Mouse (Mus musculus) bone marrow, adult 2 months (tissue): ENCODE measurements around the gene Ifna15. TPM values are rescaled to one million over a fixed set of nuclear protein-coding genes. Genes with fewer than 3 reads are reported as not detected.
A peak's percentile ranks its signal among the peaks of the same experiment; 100 is the strongest.

Source experiments
- H3K27ac ChIP-seq: fragments of 200-500 bp; 2 replicates; pipeline ENCODE4 v1.5.1; 2012; ENCODE audit warnings: low read depth, mild to moderate bottlenecking, control low read depth, inconsistent platforms, low read length; ENCODE audit not compliant: control insufficient read depth, poor library complexity, insufficient read depth
- H3K4me1 ChIP-seq: fragments of 200-500 bp; 2 replicates; pipeline ENCODE4 v1.6.1; 2011; ENCODE audit warnings: low read length; ENCODE audit not compliant: control insufficient read depth, insufficient read depth
- H3K4me3 ChIP-seq: fragments of 200-500 bp; replicated peaks from 2 replicates; pipeline ENCODE3; 2011; ENCODE audit warnings: mild to moderate bottlenecking, low read depth, low read length, control low read depth; ENCODE audit not compliant: control insufficient read depth
- CTCF ChIP-seq: fragments of 200-500 bp; IDR thresholded peaks from 2 replicates; pipeline ENCODE4 v1.5.1; 2011; ENCODE audit warnings: low read length, control low read depth; ENCODE audit not compliant: control insufficient read depth, insufficient read depth
- POLR2A ChIP-seq: fragments of 200-500 bp; IDR thresholded peaks from 2 replicates; pipeline ENCODE4 v1.6.1; 2011; ENCODE audit warnings: low read depth, mild to moderate bottlenecking, control low read depth, low read length, borderline replicate concordance; ENCODE audit not compliant: control insufficient read depth
- WGBS: fragments of 180-500 bp; shearing (Covaris S2); methylation state at CpG from one replicate; pipeline ENCODE4 v1.1.7; 2018; 5-methylcytosine and 5-hydroxymethylcytosine counted together
- polyA plus RNA-seq: library from polyadenylated mRNA; stranded (reverse); fragments of >200 nt; gene quantifications from 2 replicates; pipeline ENCODE4 v1.2.4, GENCODE M21; 2011; ENCODE audit warnings: low replicate concordance; ENCODE audit not compliant: missing spikeins, insufficient read depth, insufficient read length

The Ifna15 gene
- polyA plus RNA-seq, 1 experiment, result not detected

DNA sequence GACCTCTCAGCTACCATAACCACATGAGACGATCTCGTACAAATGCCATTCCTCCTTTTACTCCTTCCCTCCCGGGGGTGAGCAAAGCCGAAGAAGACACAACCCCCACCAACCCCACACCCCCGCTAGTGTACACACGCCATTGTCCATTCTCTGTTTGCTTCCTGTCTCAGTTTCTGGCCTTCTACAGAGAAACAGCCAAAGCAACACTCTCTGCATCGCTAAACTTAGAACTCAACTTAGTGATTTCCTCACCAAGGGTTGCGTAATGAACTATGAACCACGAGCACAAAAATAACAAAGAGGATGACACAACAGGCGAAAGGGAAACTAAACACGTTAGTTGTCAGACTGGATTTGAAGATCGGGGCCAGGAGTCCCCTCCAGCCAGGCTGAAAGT lies 20.7 kb downstream of the Ifna15 start:
- TF ChIP-seq POLR2A (no peak), CTCF (no peak)
- H3K4me3 ChIP-seq, result peak overlapping the region; percentile 64
- no peaks in the 10 kb centered on the region; the same call in 1 of the 2 replicates for H3K4me1 ChIP-seq
- peak overlapping the region; percentile 77 for H3K27ac ChIP-seq
- 8% methylated on average over 12 of the region's 12 CpGs for WGBS

DNA sequence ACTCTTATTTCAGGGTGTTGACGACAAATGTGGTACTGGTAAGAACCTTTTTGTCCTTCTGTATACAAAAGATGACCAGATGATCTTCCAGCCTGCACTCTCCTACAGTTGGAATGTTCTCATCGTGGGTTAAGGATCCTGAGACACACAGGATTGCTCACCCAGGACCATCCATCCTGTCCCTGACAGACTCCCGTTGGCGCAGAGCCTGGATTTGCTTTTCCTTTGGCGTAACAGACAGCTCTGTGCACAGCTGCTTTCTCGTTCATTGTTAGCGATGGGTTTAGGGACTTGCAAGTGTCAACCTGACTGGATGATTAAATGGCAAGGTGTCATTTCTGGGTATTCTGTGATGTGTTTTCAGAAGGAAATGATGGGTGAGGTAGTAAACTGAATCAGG lies 21.4 kb downstream of the Ifna15 start:
- Histone ChIP-seq H3K4me3 (no peak overlapping the region), H3K27ac (peak overlapping the region; percentile 77; the same call in 1 of the 2 replicates)
- 77% methylated on average over 7 of the region's 7 CpGs for WGBS

GRCm38 (mm10) chr4:88535742-88536141 lies 22.3 kb downstream of the Ifna15 start:
- WGBS, result 67% methylated on average over 1 of the region's 1 CpGs
- no peak for TF ChIP-seq POLR2A
- TF ChIP-seq CTCF, result no peak
- no peak overlapping the region for H3K27ac ChIP-seq

More for the DNA sequence above, 21.4 kb downstream of the Ifna15 start:
- no peak for TF ChIP-seq CTCF
- no peak for TF ChIP-seq POLR2A
- no peaks in the 10 kb centered on the region; the same call in 1 of the 2 replicates for H3K4me1 ChIP-seq

DNA sequence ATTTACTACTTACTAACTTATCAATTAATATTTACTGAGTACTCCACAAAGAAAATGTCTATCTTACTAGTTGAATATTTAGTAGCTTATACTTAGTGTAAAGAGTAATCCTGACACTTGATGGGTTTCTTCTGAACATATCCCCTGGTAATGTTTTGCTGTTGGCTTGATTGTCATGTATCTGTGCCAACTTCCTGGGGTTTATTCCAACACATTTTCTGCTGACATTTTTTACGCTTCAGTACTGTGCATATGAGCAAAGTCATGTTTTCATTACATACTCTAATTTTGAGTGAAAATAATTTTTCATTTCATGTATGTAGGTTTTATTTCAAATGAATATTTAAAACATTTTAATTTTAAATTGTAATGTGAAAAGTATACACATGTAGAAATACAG lies 23.1 kb downstream of the Ifna15 start:
- H3K27ac ChIP-seq, result no peak overlapping the region
- H3K4me1 ChIP-seq, result no peaks in the 10 kb centered on the region; the same call in 1 of the 2 replicates
- no peak overlapping the region for H3K4me3 ChIP-seq
- WGBS, result 87% methylated on average over 1 of the region's 1 CpGs
- no peak for TF ChIP-seq CTCF
- TF ChIP-seq POLR2A, result no peak

More at GRCm38 (mm10) chr4:88535742-88536141, 22.3 kb downstream of the Ifna15 start:
- H3K4me1 ChIP-seq, result no peaks in the 10 kb centered on the region; the same call in 1 of the 2 replicates
- H3K4me3 ChIP-seq, result no peak overlapping the region

DNA sequence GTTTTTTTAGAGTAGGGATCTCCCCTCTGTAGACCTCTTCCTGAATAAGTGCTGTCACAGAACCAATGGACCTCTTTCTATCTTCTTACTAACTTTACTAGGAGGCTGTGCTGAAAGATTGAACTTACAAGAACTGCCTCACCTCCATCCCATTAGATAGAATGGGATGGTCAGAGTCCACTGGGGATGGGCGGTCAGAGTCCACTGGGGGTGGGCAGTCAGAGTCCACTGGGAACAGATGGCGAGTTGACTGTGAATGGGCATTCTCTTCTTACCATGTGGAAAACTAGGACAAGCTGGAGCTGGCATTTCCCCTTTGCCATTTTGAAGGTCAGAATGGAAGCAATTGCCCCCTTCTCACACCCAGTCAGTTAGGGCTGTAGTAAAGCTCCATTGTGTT lies 24.5 kb downstream of the Ifna15 start:
- WGBS, result 91% methylated on average over 2 of the region's 2 CpGs
- no peaks in the 10 kb centered on the region; the same call in 1 of the 2 replicates for H3K4me1 ChIP-seq
- H3K4me3 ChIP-seq, result no peak overlapping the region
- TF ChIP-seq CTCF (no peak), POLR2A (no peak)
- H3K27ac ChIP-seq, result no peak overlapping the region

- TF ChIP-seq CTCF (no peak), POLR2A (no peak)
- H3K27ac ChIP-seq, result no peak overlapping the region
- 80% methylated on average over 2 of the region's 2 CpGs for WGBS
- H3K4me1 ChIP-seq, result peaks cover 1% of the 10 kb centered on the region; the same call in 1 of the 2 replicates
- no peak overlapping the region for H3K4me3 ChIP-seq
Observed at GRCm38 (mm10) chr4:88530892-88531291, 27.2 kb downstream of the Ifna15 start.

GRCm38 (mm10) chr4:88530271-88530670 lies 27.8 kb downstream of the Ifna15 start:
- H3K27ac ChIP-seq, result no peak overlapping the region
- no peak overlapping the region for H3K4me3 ChIP-seq
- TF ChIP-seq POLR2A (no peak), CTCF (no peak)
- WGBS, result 76% methylated on average over 4 of the region's 4 CpGs
- H3K4me1 ChIP-seq, result peaks cover 1% of the 10 kb centered on the region; the same call in 1 of the 2 replicates

- H3K4me3 ChIP-seq, result no peak overlapping the region
- H3K27ac ChIP-seq, result no peak overlapping the region
- peaks cover 1% of the 10 kb centered on the region; the same call in 1 of the 2 replicates for H3K4me1 ChIP-seq
- TF ChIP-seq POLR2A (no peak), CTCF (no peak)
- 62% methylated on average over 5 of the region's 5 CpGs for WGBS
Observed at GRCm38 (mm10) chr4:88526379-88527049, 31.5 kb downstream of the Ifna15 start.
